Mouse (Mus musculus) midbrain, embryonic 13.5 days (tissue): ENCODE results near the gene Mog. TPM values are rescaled to one million over a fixed set of nuclear protein-coding genes. Genes with fewer than 3 reads are reported as not detected.
A peak's percentile ranks its signal among the peaks of the same experiment; 100 is the strongest.

ENCODE experiments used
- ATAC-seq: fragments of 200-750 bp; cut with Nextera tagmentation; 2 replicates; pipeline ENCODE4 v1.8.0; 2017; ENCODE audit warnings: mild to moderate bottlenecking, moderate TSS enrichment, moderate library complexity
- H3K27ac ChIP-seq: fragments of 300-500 bp; sonication (generic); 2 replicates; pipeline ENCODE4 v1.5.1; 2015; ENCODE audit warnings: inconsistent platforms, mild to moderate bottlenecking, moderate library complexity
- H3K27me3 ChIP-seq: fragments of 300-500 bp; sonication (generic); 2 replicates; pipeline ENCODE4 v1.6.1; 2015; ENCODE audit warnings: mild to moderate bottlenecking, inconsistent platforms
- H3K36me3 ChIP-seq: fragments of 300-500 bp; sonication (generic); 2 replicates; pipeline ENCODE4 v1.6.1; 2015; ENCODE audit warnings: mild to moderate bottlenecking, inconsistent platforms
- H3K4me1 ChIP-seq: fragments of 300-500 bp; sonication (generic); replicated peaks from 2 replicates; pipeline ENCODE4 v1.6.1; 2015; ENCODE audit warnings: inconsistent platforms
- H3K4me2 ChIP-seq: fragments of 300-500 bp; sonication (generic); replicated peaks from 2 replicates; pipeline ENCODE4 v1.6.1; 2015; ENCODE audit warnings: moderate library complexity, mild to moderate bottlenecking, inconsistent platforms
- H3K4me3 ChIP-seq: fragments of 300-500 bp; sonication (generic); replicated peaks from 2 replicates; pipeline ENCODE4 v1.5.1; 2015; ENCODE audit warnings: mild to moderate bottlenecking, inconsistent platforms
- H3K9ac ChIP-seq: fragments of 300-500 bp; sonication (generic); replicated peaks from 2 replicates; pipeline ENCODE4 v1.6.1; 2015; ENCODE audit warnings: mild to moderate bottlenecking, inconsistent platforms
- H3K9me3 ChIP-seq: fragments of 300-500 bp; sonication (generic); 2 replicates; pipeline ENCODE4 v1.6.1; 2016; ENCODE audit warnings: mild to moderate bottlenecking, inconsistent platforms
- WGBS: fragments of 180-500 bp; shearing (Covaris S2); methylation state at CpG from one replicate; pipeline ENCODE4 v1.1.7; 2015; 5-methylcytosine and 5-hydroxymethylcytosine counted together
- polyA plus RNA-seq: library from polyadenylated mRNA; unstranded; fragments of >200 nt; fragmentation: Nextera tagmentation; extraction: Ambion mirVana; gene quantifications from 2 replicates; pipeline ENCODE4 v1.2.1, GENCODE M21; 2015

The Mog gene
- polyA plus RNA-seq, 1 experiment from 2014 or later = 1.6 TPM

DNA sequence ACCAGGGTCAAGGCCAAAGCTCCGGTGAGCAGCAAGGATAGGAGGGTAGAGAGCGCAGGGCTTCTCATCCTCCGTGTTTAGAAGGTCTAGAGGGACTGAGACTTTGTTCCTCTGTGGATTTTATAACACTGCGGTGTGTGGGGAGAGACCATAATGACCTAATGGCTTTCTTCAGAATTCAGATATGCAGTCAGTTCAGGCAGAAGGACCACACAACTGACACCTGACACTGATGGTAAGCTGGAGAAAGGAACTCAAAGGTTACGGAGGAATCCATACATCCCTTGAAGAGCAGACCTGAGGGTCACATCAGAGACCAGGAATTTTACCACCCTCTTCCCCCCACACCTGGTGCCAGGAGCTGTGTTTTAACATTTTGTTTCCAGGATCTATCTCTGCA lies 33.8 kb downstream of the Mog start, which contains the start of gene H2-M5:
TSS of gene H2-M5 (minus strand) at position 101 of the 400 bp plus-strand sequence.
- H3K36me3 ChIP-seq = no peaks in the 10 kb centered on the region
- H3K27ac ChIP-seq = no peak within 1 kb of the TSS
- H3K4me1 ChIP-seq = no peaks in the 10 kb centered on the region; the same call in 1 of the 2 replicates
- H3K4me2 ChIP-seq = 0 out of 2 replicates have a peak within 1 kb of the TSS, but pooled peaks have one; percentile 23
- ATAC-seq = no peak
- no peak within 1 kb of the TSS for H3K9ac ChIP-seq
- WGBS = 21% methylated on average over 5 of the region's 5 CpGs
- H3K27me3 ChIP-seq = peaks cover 31% of the 10 kb centered on the region
- no peak within 1 kb of the TSS for H3K4me3 ChIP-seq
- H3K9me3 ChIP-seq = no peaks in the 10 kb centered on the region

DNA sequence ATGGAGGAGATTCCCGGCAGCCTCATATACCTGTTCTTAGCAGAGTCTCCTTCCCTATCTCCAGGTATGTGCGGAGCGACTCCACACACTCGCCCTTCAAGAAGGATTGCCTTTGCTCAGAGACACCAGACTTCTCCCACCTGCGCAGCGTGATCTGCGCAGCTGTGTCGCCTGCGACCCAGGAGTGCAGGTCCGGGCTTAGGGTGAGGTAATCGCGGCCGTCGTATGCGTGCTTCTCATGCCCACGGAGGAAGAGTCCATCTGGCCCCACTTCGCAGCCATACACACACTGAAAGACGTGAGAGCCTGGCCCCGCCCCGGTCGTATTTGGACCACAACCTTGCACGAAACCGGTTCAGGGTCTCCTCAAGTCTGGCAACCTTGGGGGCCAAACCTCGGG lies 34.7 kb downstream of the Mog start:
- H3K36me3 ChIP-seq = no peaks in the 10 kb centered on the region
- H3K27ac ChIP-seq = no peak overlapping the region
- no peak overlapping the region for H3K9ac ChIP-seq
- H3K9me3 ChIP-seq = no peaks in the 10 kb centered on the region
- 0 out of 2 replicates have a peak overlapping the region, but pooled peaks have one; percentile 23 for H3K4me2 ChIP-seq
- H3K4me1 ChIP-seq = no peaks in the 10 kb centered on the region; the same call in 1 of the 2 replicates
- peaks cover 31% of the 10 kb centered on the region for H3K27me3 ChIP-seq
- no peak for ATAC-seq
- 6% methylated on average over 24 of the region's 24 CpGs for WGBS
- H3K4me3 ChIP-seq = no peak overlapping the region

DNA sequence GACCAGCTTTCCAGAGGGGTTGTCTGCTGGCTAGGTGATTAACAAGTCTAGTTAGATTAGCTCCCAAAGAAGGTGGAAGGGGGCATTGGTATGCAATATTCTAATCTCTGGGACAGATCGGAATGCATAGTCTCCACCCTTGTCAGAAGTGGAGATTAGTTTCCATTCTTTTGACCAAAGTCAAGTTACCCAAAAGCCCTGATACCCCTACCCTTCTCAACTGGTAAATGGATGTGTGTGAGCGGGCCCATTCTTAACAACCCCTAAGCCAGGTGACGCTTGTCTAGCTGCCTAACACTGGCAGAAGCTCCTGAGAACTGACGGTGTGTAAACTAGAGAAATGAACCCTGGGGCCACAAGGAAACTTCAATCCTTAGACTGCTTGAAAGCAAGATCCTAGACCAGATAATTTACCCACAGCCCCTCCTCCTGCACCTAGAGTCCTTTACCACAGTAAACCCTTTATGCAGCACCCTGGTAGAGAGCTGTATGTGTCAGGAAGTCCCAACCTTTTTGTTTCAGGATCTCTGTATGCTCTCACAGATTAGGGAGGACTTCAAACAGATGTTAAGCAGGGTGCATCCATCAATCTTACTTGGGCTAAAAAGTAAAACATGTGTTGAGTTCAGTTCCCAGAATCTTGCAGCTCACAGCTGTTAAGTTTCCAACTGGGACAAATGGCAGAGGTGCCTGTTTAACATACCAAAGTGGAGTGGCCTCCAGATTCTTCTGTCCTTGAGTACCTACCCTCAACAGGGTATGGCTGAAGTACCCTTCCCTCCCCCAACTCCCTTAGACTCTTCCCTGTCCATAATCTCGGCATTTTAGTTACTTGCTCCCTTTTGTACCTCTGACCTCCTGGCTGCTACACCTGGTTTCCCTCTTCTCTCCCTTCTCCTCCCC lies 40.7 kb downstream of the Mog start:
- Histone ChIP-seq H3K4me1 (peaks cover 13% of the 10 kb centered on the region; the same call in 1 of the 2 replicates), H3K27me3 (peaks cover 23% of the 10 kb centered on the region), H3K27ac (no peak overlapping the region), H3K36me3 (no peaks in the 10 kb centered on the region), H3K9ac (no peak overlapping the region), H3K9me3 (no peaks in the 10 kb centered on the region), H3K4me3 (no peak overlapping the region), H3K4me2 (no peak overlapping the region)
- no peak for ATAC-seq
- 27% methylated on average over 5 of the region's 5 CpGs for WGBS

DNA sequence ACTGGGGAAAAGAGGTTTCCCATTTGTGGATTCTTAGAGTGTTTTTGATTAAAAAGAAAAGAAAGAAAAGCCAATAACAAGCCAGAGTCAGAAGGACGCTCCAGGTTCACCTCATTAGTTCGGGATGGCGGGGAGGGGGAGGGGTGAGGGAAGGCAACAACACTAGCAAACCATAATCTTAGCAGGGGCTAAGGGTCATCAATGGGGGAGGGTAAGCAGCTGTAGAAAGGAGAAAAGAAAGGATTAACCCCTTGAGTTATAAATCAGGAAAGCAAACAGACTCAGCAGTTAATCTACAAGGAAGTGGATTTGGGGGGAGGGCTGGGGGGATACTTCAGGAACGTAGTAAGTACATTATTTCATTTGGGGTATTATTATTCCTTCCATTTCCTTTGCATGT lies 41.4 kb downstream of the Mog start:
- no peak overlapping the region for H3K27ac ChIP-seq
- WGBS = 3% methylated on average over 4 of the region's 4 CpGs
- peaks cover 19% of the 10 kb centered on the region for H3K27me3 ChIP-seq
- no peaks in the 10 kb centered on the region for H3K9me3 ChIP-seq
- H3K4me1 ChIP-seq = peaks cover 13% of the 10 kb centered on the region; the same call in 1 of the 2 replicates
- no peaks in the 10 kb centered on the region for H3K36me3 ChIP-seq
- ATAC-seq = no peak
- H3K4me3 ChIP-seq = no peak overlapping the region
- no peak overlapping the region for H3K4me2 ChIP-seq
- no peak overlapping the region for H3K9ac ChIP-seq

- Histone ChIP-seq H3K4me3 (no peak within 1 kb of the TSS), H3K36me3 (no peaks in the 10 kb centered on the region), H3K9ac (no peak within 1 kb of the TSS), H3K4me1 (peaks cover 13% of the 10 kb centered on the region; the same call in 1 of the 2 replicates), H3K4me2 (0 out of 2 replicates have a peak within 1 kb of the TSS, but pooled peaks have one; percentile 11), H3K27ac (no peak within 1 kb of the TSS), H3K9me3 (no peaks in the 10 kb centered on the region), H3K27me3 (peaks cover 16% of the 10 kb centered on the region; the same call in 1 of the 2 replicates)
- ATAC-seq = 0 out of 2 replicates have a peak, but pooled peaks have one; percentile 11
- WGBS = 17% methylated on average over 18 of the region's 18 CpGs
Observed at GRCm38 (mm10) chr17:36981221-36981813, 41.9 kb downstream of the Mog start, which contains the start of gene 2410137M14Rik. TSS of gene 2410137M14Rik (minus strand) at chr17:36981237.

GRCm38 (mm10) chr17:36973271-36973787 lies 49.9 kb downstream of the Mog start:
- Histone ChIP-seq H3K9me3 (no peaks in the 10 kb centered on the region), H3K9ac (no peak overlapping the region), H3K4me1 (no peaks in the 10 kb centered on the region), H3K4me2 (no peak overlapping the region), H3K27me3 (no peaks in the 10 kb centered on the region), H3K4me3 (no peak overlapping the region), H3K27ac (no peak overlapping the region), H3K36me3 (no peaks in the 10 kb centered on the region)
- no peak for ATAC-seq
- WGBS = 80% methylated on average over 8 of the region's 8 CpGs

DNA sequence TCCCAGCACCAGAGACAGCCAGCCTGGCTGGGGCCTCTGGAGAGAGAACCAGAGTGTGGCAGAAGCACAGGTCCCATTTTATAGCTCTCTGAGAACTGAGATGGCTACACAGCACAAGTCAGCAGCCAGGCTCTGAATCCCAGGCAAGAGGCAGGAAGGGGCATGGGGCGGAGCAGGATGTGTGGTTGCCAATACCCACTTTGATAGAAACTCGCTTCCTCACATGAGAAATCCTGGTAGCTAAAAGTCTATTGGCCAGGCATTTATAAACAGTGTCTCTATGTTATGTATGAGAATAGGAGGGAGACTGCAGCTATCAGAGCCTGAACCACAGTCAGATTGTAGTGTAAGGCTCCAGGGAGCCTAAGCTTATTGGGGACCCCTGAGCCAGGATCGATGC lies 50.4 kb downstream of the Mog start:
- Histone ChIP-seq H3K27ac (no peak overlapping the region), H3K27me3 (no peaks in the 10 kb centered on the region), H3K4me1 (no peaks in the 10 kb centered on the region), H3K9ac (no peak overlapping the region), H3K4me2 (no peak overlapping the region), H3K36me3 (no peaks in the 10 kb centered on the region), H3K9me3 (no peaks in the 10 kb centered on the region), H3K4me3 (no peak overlapping the region)
- 86% methylated on average over 3 of the region's 3 CpGs for WGBS
- ATAC-seq = no peak

GRCm38 (mm10) chr17:36971172-36971850 lies 51.9 kb downstream of the Mog start:
- 94% methylated on average over 6 of the region's 6 CpGs for WGBS
- no peak for ATAC-seq
- Histone ChIP-seq H3K36me3 (no peaks in the 10 kb centered on the region), H3K4me1 (no peaks in the 10 kb centered on the region), H3K9ac (no peak overlapping the region), H3K4me3 (no peak overlapping the region), H3K27me3 (no peaks in the 10 kb centered on the region), H3K27ac (no peak overlapping the region), H3K9me3 (no peaks in the 10 kb centered on the region), H3K4me2 (no peak overlapping the region)

GRCm38 (mm10) chr17:36970316-36970890 lies 52.8 kb downstream of the Mog start:
- Histone ChIP-seq H3K9me3 (no peaks in the 10 kb centered on the region), H3K27me3 (no peaks in the 10 kb centered on the region), H3K27ac (no peak overlapping the region), H3K36me3 (no peaks in the 10 kb centered on the region), H3K4me1 (no peaks in the 10 kb centered on the region), H3K4me2 (no peak overlapping the region), H3K4me3 (no peak overlapping the region), H3K9ac (no peak overlapping the region)
- WGBS = 85% methylated on average over 14 of the region's 14 CpGs
- no peak for ATAC-seq

DNA sequence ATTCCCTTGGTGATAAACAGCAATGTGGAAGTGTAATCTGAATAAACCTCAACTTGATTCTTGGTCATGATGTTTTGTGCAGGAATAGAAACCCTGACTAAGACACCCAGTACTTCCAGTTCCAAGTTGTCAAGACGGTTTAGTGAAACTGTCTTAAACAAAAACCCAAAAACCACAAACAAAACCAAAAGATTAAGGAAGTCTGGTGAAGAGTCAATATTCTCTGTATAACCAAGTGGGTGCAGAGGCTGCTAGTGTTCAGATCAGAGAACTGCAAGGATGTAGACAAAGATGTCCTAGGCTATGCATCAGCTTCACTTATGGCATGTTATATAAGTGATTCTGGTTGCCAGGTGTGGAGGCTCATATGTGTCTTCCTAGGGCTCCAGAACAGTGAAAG lies 56.3 kb downstream of the Mog start:
- 87% methylated on average over 1 of the region's 1 CpGs for WGBS
- ATAC-seq = no peak
- Histone ChIP-seq H3K27me3 (no peaks in the 10 kb centered on the region), H3K4me2 (no peak overlapping the region), H3K9me3 (no peaks in the 10 kb centered on the region), H3K27ac (no peak overlapping the region), H3K9ac (no peak overlapping the region), H3K36me3 (no peaks in the 10 kb centered on the region), H3K4me1 (no peaks in the 10 kb centered on the region), H3K4me3 (no peak overlapping the region)

DNA sequence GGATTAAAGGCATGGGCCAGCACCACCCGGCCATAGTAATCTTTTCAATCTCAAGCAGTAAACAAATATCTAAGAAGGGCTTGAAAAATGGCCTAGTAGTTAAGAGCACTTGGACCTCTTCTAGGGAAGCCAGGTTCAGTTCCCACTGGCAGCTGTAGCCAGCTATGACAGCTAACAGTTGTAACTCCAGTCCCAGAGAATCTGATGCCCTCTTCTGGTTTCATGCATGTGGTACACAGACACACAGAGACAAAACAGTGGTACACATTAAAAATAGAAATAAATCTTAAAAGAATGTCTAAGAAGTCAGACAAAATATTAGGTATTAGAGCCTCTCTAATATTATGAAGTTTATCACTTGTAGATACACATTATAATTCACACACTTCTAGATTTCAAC lies 62.1 kb downstream of the Mog start:
- Histone ChIP-seq H3K36me3 (peaks cover 5% of the 10 kb centered on the region; the same call in 1 of the 2 replicates), H3K4me1 (peaks cover 18% of the 10 kb centered on the region), H3K27me3 (no peaks in the 10 kb centered on the region), H3K27ac (no peak overlapping the region), H3K4me3 (no peak overlapping the region), H3K9ac (no peak overlapping the region), H3K9me3 (no peaks in the 10 kb centered on the region), H3K4me2 (no peak overlapping the region)
- WGBS = 93% methylated on average over 1 of the region's 1 CpGs
- ATAC-seq = no peak
